Mouse (Mus musculus) lung, adult 2 months (tissue): Measurements from ENCODE around the gene Sidt1.

Experiments used
- CTCF ChIP-seq: fragments of 200-500 bp; IDR thresholded peaks from 2 replicates; pipeline ENCODE4 v1.5.1; 2011; ENCODE audit warnings: mild to moderate bottlenecking, low read length, control low read depth; ENCODE audit not compliant: insufficient read depth
- POLR2A ChIP-seq: fragments of 200-500 bp; IDR thresholded peaks from 2 replicates; pipeline ENCODE4 v1.6.1; 2011; ENCODE audit warnings: low read depth, mild to moderate bottlenecking, control low read depth, low read length, borderline replicate concordance; ENCODE audit errors: extremely low read depth

DNA sequence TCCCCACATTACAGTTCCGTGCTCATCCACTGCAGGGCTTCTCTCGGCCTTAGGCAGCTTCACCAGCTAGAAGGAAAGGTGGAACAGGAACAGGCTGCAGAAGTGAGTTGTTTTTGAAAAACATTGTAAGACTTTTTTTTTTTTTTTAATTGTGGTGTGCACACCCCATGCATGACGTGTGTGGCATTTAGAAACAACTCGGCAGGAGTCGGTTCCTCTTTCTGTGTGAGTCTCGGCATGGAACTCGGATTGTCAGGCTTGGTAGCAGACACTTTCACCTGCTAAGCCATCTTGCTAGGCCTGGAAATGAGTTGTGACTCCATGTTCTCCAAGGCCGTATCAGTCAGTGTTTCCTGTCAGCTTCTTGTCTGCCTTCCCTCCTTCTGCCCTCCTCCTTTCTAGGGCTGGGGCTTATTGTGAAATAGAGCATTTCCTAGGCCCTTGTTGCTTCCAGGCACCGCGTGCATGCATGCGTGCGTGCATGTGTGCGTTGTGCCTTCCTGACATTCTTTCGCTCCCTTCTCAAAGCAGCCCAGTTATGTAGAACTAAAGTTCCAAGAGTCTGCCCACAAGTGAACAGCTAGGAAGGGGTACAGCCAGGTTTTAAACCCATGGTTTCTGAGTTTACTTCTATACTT lies 133.8 kb downstream of the Sidt1 start:
- TF ChIP-seq POLR2A, result no peak
- TF ChIP-seq CTCF, result no peak
